Mouse (Mus musculus): ENCODE measurements at regions not wholly inside any gene's neighbourhood (a gene's known extent, or its start where the extent isn't known, plus 50 kb on each side); places are given as distances from the start of the nearest gene placed in this dataset.

DNA sequence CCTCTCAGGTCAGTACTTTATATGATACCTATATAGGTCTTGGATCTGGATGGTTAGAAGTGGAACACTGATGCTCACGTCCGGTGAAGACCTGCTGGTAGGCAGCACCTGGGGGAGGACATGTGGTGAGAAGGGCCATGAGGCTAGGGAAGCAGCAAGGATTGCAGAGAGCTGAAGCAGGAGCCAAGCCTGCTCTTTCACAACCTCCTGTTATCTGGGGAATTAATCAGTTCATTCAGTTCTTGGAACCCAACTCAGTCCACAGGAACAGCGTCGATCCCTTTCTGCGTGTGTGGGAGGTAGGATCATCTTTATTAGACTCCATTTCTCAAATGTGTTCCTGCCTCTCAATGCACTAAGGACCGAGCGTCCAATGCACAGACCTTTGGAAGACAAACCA lies 107.9 kb upstream of the Ofcc1 start:
- Histone ChIP-seq H3K4me3 (no peak overlapping the region), H3K4me2 (no peak overlapping the region), H3K4me1 (no peaks in the 10 kb centered on the region), H3K27ac (no peak overlapping the region), H3K36me3 (no peaks in the 10 kb centered on the region), H3K9me3 (replicated peaks) (no peaks in the 10 kb centered on the region), H3K27me3 (replicated peaks) (no peaks in the 10 kb centered on the region), H3K9ac (no peak overlapping the region)
- no peak for ATAC-seq
- WGBS (ENCODE audit: insufficient replicate concordance), result 70% methylated on average over 7 of the region's 7 CpGs

DNA sequence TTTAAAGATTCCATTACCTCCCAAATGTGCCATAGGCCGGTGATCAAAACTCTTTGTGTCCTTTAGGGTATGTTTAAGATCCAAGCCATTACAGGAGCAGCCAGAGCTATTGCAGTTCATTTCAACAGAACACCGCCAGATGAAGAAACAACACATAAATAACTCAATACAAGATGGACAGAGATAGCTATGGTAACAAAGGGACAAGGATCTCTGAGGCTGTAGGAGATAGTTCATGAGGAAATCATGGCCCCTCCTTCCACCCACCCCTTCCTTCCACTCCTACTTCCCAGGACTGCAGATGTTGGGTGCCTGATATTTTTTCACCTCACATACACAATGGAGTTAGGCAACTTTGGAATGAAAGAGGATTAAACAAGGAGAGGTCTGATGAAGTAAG lies 92.1 kb upstream of the Ofcc1 start:
- no peak for ATAC-seq
- 73% methylated on average over 2 of the region's 2 CpGs for WGBS (ENCODE audit: insufficient replicate concordance)
- H3K9ac ChIP-seq, result no peak overlapping the region
- no peak overlapping the region for H3K27ac ChIP-seq
- no peak overlapping the region for H3K4me2 ChIP-seq
- no peaks in the 10 kb centered on the region for H3K9me3 ChIP-seq (replicated peaks)
- H3K36me3 ChIP-seq, result no peaks in the 10 kb centered on the region
- H3K27me3 ChIP-seq (replicated peaks), result no peaks in the 10 kb centered on the region
- H3K4me3 ChIP-seq, result no peak overlapping the region
- no peaks in the 10 kb centered on the region for H3K4me1 ChIP-seq

DNA sequence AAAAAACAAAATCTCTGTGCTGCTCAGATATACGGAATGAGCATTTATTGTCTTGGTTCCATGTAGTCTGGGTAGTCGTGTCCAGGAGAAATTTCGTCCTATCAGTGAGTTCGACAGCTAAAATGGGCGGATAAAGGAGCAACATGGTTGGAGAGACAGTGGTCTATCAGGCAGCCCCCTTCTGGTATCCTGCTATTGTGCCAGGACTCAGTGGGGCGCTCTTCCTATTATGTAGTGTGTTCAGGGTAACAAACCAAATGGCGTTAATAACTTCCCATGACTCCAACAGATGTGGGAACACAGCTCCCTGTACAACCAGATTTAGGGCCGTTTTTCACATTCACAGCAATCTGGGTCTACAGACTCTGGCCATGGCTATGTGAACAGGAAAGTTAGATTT lies 68.6 kb upstream of the Ofcc1 start:
- H3K9me3 ChIP-seq (replicated peaks), result no peaks in the 10 kb centered on the region
- no peak overlapping the region for H3K4me2 ChIP-seq
- H3K9ac ChIP-seq, result no peak overlapping the region
- H3K27ac ChIP-seq, result no peak overlapping the region
- ATAC-seq, result no peak
- H3K4me1 ChIP-seq, result no peaks in the 10 kb centered on the region
- H3K27me3 ChIP-seq (replicated peaks), result no peaks in the 10 kb centered on the region
- H3K4me3 ChIP-seq, result no peak overlapping the region
- 65% methylated on average over 8 of the region's 8 CpGs for whole genome bisulfite sequencing (ENCODE audit: insufficient replicate concordance)
- no peaks in the 10 kb centered on the region for H3K36me3 ChIP-seq

DNA sequence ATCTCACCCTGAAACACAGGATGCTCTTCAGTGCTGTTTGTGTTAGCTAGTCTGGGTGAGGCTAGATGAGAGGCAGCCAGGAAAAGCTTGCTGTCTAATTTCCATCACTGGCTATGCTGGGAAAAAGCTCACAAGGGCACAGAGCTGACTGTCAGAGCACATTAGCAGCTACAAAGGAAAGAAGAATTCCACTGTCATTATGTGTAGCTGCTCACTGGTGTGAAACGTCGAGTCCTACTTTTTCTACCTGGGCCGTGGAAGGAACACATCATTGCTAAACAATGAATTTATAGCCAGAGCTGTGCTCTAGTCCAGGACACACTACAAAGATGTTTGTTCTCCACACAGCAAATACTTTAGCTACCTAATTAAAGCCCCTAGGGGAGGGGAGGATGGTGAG lies 61.8 kb upstream of the Ofcc1 start:
- H3K4me2 ChIP-seq, result no peak overlapping the region
- H3K9me3 ChIP-seq (replicated peaks), result no peaks in the 10 kb centered on the region
- WGBS (ENCODE audit: insufficient replicate concordance), result 83% methylated on average over 3 of the region's 3 CpGs
- no peak for ATAC-seq
- no peak overlapping the region for H3K4me3 ChIP-seq
- H3K27ac ChIP-seq, result no peak overlapping the region
- H3K36me3 ChIP-seq, result no peaks in the 10 kb centered on the region
- H3K27me3 ChIP-seq (replicated peaks), result no peaks in the 10 kb centered on the region
- H3K9ac ChIP-seq, result no peak overlapping the region
- H3K4me1 ChIP-seq, result no peaks in the 10 kb centered on the region

DNA sequence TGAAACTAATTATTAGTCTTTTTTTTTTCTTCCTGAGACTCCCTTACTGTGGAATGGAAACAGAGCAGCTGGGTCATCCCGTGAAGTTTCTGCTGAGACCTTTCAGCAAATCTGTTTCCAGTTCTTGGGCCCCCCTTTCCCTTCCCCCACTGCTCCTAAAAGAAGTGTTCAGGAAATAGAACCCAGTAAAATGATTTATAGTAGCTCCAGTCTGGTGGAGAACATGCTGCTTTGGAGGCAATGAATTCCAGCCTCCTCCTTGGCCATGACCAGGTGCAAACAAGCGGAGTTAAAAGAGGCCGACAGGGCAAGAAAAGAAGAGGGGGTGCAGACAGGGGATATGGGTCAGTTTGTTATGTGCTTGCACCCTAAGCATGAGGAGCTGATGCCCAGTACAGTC lies 56.6 kb upstream of the Ofcc1 start:
- H3K4me1 ChIP-seq, result no peaks in the 10 kb centered on the region
- no peaks in the 10 kb centered on the region for H3K9me3 ChIP-seq (replicated peaks)
- H3K36me3 ChIP-seq, result no peaks in the 10 kb centered on the region
- no peak overlapping the region for H3K27ac ChIP-seq
- H3K4me3 ChIP-seq, result no peak overlapping the region
- ATAC-seq, result no peak
- no peak overlapping the region for H3K9ac ChIP-seq
- no peak overlapping the region for H3K4me2 ChIP-seq
- WGBS (ENCODE audit: insufficient replicate concordance), result 69% methylated on average over 3 of the region's 3 CpGs
- no peaks in the 10 kb centered on the region for H3K27me3 ChIP-seq (replicated peaks)

DNA sequence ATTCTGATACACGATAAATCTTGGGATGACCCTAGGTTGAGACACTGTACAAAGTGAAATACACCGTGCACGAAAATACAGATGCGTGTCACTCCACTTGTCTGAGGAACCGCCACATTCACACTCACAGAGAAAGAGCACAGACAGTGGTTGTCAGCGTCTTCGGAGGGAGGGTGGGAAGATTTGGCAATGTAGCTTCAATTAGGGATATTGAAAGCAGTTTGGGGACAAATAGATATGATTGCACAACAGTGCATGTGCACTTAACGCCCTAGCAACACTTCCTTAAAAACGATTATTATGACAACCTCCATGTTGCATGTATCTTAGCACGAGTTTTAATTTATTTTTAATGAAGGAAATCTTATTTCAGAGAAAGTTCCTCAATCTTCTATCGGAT lies 51.8 kb upstream of the Ofcc1 start:
- no peak overlapping the region for H3K4me2 ChIP-seq
- H3K9ac ChIP-seq, result no peak overlapping the region
- no peak overlapping the region for H3K27ac ChIP-seq
- 77% methylated on average over 11 of the region's 11 CpGs for WGBS (ENCODE audit: insufficient replicate concordance)
- no peaks in the 10 kb centered on the region for H3K36me3 ChIP-seq
- H3K9me3 ChIP-seq (replicated peaks), result no peaks in the 10 kb centered on the region
- no peaks in the 10 kb centered on the region for H3K27me3 ChIP-seq (replicated peaks)
- no peak overlapping the region for H3K4me3 ChIP-seq
- ATAC-seq, result no peak
- no peaks in the 10 kb centered on the region for H3K4me1 ChIP-seq

All from liver, embryonic 12.5 days (tissue).